Mouse (Mus musculus): Measurements from ENCODE around the gene Clec9a. TPM values are rescaled to one million over a fixed set of nuclear protein-coding genes. Genes with fewer than 3 reads are reported as not detected.

Clec9a gene
- total and polyA plus RNA-seq, 3 experiments = not detected

DNA sequence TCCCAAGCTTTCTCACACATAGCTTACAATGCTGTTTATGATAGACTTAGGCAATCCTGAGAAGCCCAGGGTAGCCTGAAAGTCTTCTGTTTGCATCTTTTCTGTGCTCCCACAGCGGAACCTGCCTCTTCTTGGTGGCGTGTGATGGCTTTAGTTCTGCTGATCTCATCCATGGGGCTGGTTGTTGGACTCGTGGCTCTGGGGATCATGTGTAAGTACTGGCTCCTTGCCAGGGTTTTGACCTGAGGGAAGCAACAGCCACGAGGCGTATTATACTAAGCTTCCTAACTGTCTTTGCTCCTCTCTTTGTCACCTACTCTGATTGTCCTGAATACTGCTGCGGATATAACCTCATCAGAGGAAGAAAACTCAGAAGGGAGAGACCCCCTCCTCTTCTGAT is 8.7 kb upstream of the Clec9a start:
- H3K9me3 ChIP-seq (replicated peaks; ENCODE audit: insufficient read depth, low read length) = no peaks in the 10 kb centered on the region
- H3K27ac ChIP-seq (ENCODE audit: control insufficient read depth, low read depth, low read length) = no peak overlapping the region
- no peaks in the 10 kb centered on the region for H3K4me1 ChIP-seq (ENCODE audit: control insufficient read depth in 1 of 2, insufficient read depth in 2 of 2, low read length in 2 of 2)
- H3K9ac ChIP-seq (ENCODE audit: control insufficient read depth, low read depth, low read length, poor library complexity, severe bottlenecking) = no peak overlapping the region
- H3K4me3 ChIP-seq (ENCODE audit: control insufficient read depth in 1 of 2, insufficient read depth in 1 of 2, low read depth in 2 of 2, low read length in 2 of 2) = no peak overlapping the region
- H3K36me3 ChIP-seq (ENCODE audit: control insufficient read depth in 1 of 2, insufficient read depth in 2 of 2, low read length in 2 of 2) = no peaks in the 10 kb centered on the region
- DNase-seq (ENCODE audit: low read depth, low spot score) = no peak
- no peak for TF ChIP-seq KAT2A (conservative IDR thresholded peaks at IDR 0.05; ENCODE audit: low read depth, low read length)
- no peak for TF ChIP-seq JUND (IDR thresholded peaks at IDR 0.05; ENCODE audit: low read depth, low read length)
- TF ChIP-seq USF2 (IDR thresholded peaks at IDR 0.05; ENCODE audit: borderline replicate concordance in 1 of 2, insufficient read depth in 1 of 2, low read depth in 1 of 2, low read length in 2 of 2) = no peak
- TF ChIP-seq ELF1 (IDR thresholded peaks at IDR 0.05; ENCODE audit: low read depth, low read length) = no peak
- H3K27me3 ChIP-seq (ENCODE audit: control insufficient read depth in 1 of 2, insufficient read depth in 2 of 2, low read length in 2 of 2) = peaks cover 0 to 3% of the 10 kb centered on the region in 2 experiments; a peak in 2 of 4 replicates
- no peaks in the 10 kb centered on the region for H3K79me2 ChIP-seq (ENCODE audit: control insufficient read depth, insufficient read depth, low read length, poor library complexity)

DNA sequence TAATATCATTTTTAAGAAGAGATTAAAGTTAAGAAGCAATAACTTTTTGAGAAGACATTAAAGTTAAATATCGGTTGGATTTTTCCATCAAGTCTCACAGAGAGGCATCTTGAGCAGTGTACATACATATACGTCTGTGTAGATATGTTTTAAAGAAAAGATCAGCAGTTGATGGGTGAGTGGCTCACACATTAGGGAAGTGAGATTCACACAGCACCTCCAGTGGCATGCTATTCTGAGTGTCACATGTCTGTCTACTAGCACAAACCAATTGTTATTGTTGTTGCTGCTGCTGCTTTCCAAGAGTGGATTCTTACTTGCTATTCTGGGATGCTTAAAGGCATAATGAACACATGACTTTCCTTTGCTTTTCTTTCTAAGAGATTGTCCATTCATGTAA is 6.3 kb upstream of the Clec9a start:
- no peaks in the 10 kb centered on the region for H3K4me1 ChIP-seq (ENCODE audit: control insufficient read depth in 1 of 2, insufficient read depth in 2 of 2, low read length in 2 of 2)
- TF ChIP-seq BHLHE40 (IDR thresholded peaks at IDR 0.05; ENCODE audit: borderline replicate concordance, low read depth, low read length) (no peak), CHD2 (IDR thresholded peaks at IDR 0.05; ENCODE audit: low read length) (no peak), KAT2A (conservative IDR thresholded peaks at IDR 0.05; ENCODE audit: low read depth, low read length) (no peak), MYC (IDR thresholded peaks at IDR 0.05; ENCODE audit: low read depth, low read length) (no peak), HCFC1 (IDR thresholded peaks at IDR 0.05; ENCODE audit: low read depth, low read length) (no peak), EP300 (IDR thresholded peaks at IDR 0.05; ENCODE audit: low read depth in 1 of 2, low read length in 2 of 2) (no peak), RCOR1 (IDR thresholded peaks at IDR 0.05; ENCODE audit: low read depth, low read length) (no peak), TCF12 (IDR thresholded peaks at IDR 0.05; ENCODE audit: low read depth, low read length) (no peak), USF1 (IDR thresholded peaks at IDR 0.05; ENCODE audit: low read depth, low read length) (no peak), ETS1 (IDR thresholded peaks at IDR 0.05; ENCODE audit: low read depth, low read length) (no peak), GATA1 (IDR thresholded peaks at IDR 0.05; ENCODE audit: low read depth, low read length) (no peak), MAFK (IDR thresholded peaks at IDR 0.05; ENCODE audit: borderline replicate concordance, low read depth, low read length) (no peak), USF2 (IDR thresholded peaks at IDR 0.05; ENCODE audit: borderline replicate concordance in 1 of 2, insufficient read depth in 1 of 2, low read depth in 1 of 2, low read length in 2 of 2) (no peak), GABPA (IDR thresholded peaks at IDR 0.05; ENCODE audit: low read depth, low read length) (no peak), MYB (IDR thresholded peaks at IDR 0.05; ENCODE audit: low read depth, low read length) (no peak), NELFE (IDR thresholded peaks at IDR 0.05; ENCODE audit: low read depth, low read length) (no peak), MAZ (IDR thresholded peaks at IDR 0.05; ENCODE audit: low read depth, low read length) (no peak), MEF2A (IDR thresholded peaks at IDR 0.05; ENCODE audit: extremely low read depth, insufficient replicate concordance, low read depth, low read length, poor library complexity, severe bottlenecking) (no peak), POLR2AphosphoS5 (IDR thresholded peaks at IDR 0.05; ENCODE audit: borderline replicate concordance, low read depth, low read length) (no peak)

More for the DNA sequence above, 6.3 kb upstream of the Clec9a start:
- H3K27me3 ChIP-seq (ENCODE audit: control insufficient read depth in 1 of 2, insufficient read depth in 2 of 2, low read length in 2 of 2) = peaks cover 0 to under 1% of the 10 kb centered on the region in 2 experiments; a peak in 1 of 4 replicates
- no peak for DNase-seq (ENCODE audit: low read depth, low spot score)
- peaks cover 0 to 2% of the 10 kb centered on the region in 2 experiments; a peak in 2 of 4 replicates for H3K36me3 ChIP-seq (ENCODE audit: control insufficient read depth in 1 of 2, insufficient read depth in 2 of 2, low read length in 2 of 2)
- no peaks in the 10 kb centered on the region for H3K79me2 ChIP-seq (ENCODE audit: control insufficient read depth, insufficient read depth, low read length, poor library complexity)
- H3K9me3 ChIP-seq (replicated peaks; ENCODE audit: insufficient read depth, low read length) = no peaks in the 10 kb centered on the region
- no peak overlapping the region for H3K27ac ChIP-seq (ENCODE audit: control insufficient read depth, low read depth, low read length)
- H3K4me3 ChIP-seq (ENCODE audit: control insufficient read depth in 1 of 2, insufficient read depth in 1 of 2, low read depth in 2 of 2, low read length in 2 of 2) = no peak overlapping the region
- H3K9ac ChIP-seq (ENCODE audit: control insufficient read depth, low read depth, low read length, poor library complexity, severe bottlenecking) = no peak overlapping the region
